Mouse (Mus musculus): ENCODE measurements around the gene Tbr1.

Tbr1 gene

DNA sequence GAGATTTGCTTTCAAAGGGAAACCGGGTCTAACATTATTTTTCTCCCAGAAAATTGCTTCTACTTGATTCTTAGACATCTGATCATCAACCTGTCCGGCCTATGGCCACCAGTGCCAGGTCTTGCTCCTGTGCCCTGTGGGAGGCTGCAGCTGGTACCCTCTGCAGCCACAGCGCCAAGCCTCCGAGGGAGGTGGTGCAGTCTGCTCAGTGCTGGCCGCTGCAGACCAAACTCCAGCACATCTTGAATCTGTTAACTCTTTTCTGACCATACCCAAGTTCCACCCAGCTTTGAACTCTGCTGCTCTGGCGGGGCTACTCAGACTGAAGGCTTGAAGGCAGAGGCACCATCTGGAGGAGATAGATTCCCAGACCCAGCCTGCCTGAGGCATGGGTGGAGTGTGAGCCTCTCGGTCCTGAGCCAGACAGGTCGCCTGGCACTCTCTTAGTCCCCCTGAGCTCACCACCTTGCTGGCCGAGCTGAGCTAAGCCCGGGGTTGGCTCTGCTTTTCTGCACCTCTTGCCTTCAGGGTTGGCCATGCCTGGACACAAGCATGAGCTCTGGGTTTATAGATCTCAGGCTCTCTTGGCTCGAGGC lies at the start of gene Tbr1:
Tbr1 (plus strand) TSS at position 275 of the 596 bp plus-strand sequence.
- DNase-seq (ENCODE audit: low spot score in 2 of 2) = no peak

DNA sequence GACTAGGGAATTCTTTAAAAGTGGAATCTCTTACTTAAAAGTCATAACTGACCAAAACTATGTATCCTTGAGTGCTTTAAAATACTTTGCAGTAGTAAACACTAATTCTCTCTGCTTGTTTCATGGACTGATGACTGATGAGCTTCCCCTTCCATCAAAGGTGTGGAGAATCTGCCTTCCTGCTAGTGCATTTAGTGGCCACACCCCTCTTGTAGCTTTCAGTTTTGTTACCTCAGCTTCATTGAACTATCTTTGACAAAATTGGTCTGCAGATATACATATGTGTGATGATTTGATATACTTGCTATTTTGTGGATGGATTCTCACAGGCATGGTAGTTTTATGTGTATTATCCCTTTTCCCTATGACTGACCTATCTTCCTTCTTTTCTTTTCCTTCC lies 47.7 kb upstream of the Tbr1 start:
- no peak for DNase-seq (ENCODE audit: low spot score in 2 of 2)

DNA sequence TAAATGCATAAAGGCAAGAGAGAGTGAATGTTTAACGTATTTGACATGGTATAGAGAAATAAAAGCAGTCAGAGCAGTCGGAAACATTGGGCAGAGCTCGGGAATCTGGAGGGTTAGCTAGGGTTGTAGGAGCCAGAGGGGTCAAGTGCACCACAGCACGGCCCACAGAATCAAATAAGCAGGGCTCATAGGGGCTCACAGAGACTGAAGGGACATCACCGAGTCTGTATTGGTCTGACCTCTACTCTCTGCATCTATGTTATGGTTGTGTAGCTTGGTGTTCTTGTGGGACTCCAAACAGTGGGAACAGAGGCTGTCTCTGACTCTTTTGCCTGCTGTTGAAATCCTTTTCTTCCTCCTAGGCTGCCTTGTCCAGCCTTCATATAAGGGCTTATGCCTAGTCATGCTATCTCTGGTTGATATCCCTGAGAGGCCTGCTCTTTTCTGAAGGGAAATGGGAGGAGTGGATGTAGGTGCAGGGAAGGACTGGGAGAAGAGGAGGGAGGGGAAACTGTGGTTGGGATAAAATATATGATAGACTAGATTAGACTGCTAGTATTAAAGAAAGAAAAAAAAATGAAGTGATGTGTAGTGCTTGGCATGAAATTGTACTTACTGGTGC lies 43.4 kb upstream of the Tbr1 start:
- no peak for DNase-seq (ENCODE audit: low spot score in 2 of 2)

DNA sequence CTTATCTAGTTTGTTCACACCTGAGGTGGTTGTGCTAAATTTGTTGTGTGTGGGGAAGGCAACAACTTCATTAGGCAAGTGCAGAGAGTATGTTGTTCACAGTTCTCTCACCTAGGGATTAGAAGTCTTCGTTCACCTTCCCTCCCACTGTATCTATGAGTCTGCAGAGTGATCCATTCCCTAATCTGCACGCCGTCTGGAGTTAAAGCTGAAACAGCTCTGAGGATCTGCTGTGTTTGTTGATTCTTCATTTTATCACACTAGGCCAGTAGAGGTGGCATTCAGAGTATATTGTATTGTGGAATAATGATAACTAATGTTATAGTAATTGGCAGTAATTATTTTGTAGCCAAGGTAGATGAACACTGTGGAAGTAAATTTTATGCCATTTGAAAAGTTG lies 42.7 kb upstream of the Tbr1 start:
- DNase-seq (ENCODE audit: low spot score in 2 of 2) = no peak

DNA sequence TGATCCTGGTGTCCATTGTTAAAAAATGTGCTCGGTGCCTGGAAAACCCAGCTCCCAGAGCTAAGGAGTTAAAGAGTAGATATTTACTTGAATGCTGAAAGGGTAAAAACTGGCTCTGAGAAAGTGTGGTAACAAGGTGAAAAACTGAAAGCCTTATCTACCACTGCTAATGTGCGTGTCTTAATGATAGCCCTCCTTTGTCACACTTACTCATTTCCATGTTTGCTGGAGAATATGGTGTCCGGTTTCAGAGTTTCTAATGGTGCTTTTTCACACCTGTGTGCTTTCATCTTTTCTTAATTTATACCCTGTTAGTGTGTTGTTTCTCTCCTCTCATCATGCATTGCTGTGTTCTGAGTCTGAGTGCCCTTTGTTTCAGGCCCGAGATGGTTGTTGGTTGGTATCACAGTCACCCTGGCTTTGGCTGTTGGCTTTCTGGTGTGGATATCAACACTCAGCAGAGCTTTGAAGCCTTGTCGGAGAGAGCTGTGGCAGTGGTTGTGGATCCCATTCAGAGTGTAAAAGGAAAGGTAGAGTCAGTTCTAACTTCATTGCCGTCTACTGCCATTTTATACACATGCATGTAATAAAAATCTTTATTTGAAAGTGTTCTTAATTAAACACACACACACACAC lies 38.1 kb upstream of the Tbr1 start:
- DNase-seq (ENCODE audit: low spot score in 2 of 2) = no peak

DNA sequence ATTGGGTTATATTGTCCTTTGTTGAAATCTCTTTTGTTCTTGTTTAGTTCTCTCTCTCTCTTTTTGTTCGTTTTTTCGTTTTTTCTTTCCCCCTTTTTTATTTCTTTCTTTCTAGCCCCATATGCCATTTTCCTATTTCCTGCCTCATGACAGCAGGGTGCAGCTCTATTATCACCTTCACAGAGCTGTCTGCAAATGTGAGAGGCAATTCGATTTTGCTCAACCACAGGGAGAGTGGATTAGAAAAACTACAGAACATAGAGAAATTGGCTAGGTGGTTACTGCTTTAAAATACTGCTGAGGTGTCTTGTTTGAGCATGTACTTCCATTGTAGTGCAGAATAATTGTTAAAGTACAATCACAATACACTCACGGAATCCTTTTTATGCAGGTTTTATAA lies 37.2 kb upstream of the Tbr1 start:
- DNase-seq (ENCODE audit: low spot score in 2 of 2) = no peak

DNA sequence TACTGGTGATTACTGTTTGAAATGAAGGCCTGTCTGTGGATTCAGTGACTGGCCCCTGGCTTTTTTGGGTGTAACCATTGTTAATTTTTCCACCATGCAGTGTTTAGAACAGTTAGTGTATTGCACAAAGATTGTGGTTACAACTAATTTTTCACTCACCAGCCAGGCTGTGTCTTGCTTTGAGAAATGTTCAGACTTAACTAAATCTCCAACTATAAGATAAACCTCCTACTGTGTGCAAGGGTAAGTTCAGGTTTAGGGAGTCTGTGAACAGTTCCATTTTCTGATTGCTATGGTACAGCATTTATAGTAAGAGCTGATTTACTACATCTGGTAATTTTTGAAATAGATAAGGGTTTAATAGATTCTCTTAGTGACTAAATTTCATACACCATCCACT lies 21.9 kb upstream of the Tbr1 start:
- no peak for DNase-seq (ENCODE audit: low spot score in 2 of 2)

DNA sequence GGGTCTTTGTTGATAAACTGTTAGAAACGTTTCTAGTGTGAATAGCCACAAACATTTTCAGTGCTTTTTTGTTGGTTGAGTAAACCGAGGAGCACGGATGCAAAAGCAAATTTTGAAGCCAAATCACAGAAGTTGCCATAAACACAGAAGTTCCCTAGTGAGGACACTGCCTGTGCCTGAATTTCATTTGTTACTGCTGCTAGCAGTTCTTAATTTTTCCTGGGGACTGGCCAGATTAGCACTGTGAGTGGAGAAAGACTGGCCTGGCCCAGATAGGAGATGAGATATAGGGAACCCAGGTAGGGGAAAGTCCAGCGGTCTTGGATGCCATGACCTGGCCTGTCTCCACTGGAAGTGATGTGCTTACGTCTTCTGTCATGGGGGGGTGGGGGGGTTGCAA lies 7.8 kb upstream of the Tbr1 start:
- no peak for DNase-seq (ENCODE audit: low spot score in 2 of 2)

DNA sequence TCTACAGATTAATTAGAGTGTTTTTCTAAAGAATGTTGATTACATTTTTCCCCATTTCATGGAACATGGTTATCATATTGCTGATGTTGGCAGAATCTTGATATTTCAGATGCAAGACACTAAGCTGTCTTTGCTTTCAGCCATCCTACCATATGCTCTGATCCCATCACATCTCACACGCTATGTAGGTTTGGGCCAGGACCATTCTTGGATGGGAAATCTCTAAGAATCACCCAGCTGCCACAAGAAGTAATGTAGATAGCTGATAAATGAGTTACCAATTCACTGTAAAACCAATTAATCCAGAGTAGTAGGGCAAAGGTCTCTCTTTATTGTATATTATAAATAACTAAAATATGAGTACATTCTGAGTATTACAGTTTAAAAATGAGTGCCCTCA lies 4.7 kb upstream of the Tbr1 start:
- DNase-seq (ENCODE audit: low spot score in 2 of 2) = no peak

DNA sequence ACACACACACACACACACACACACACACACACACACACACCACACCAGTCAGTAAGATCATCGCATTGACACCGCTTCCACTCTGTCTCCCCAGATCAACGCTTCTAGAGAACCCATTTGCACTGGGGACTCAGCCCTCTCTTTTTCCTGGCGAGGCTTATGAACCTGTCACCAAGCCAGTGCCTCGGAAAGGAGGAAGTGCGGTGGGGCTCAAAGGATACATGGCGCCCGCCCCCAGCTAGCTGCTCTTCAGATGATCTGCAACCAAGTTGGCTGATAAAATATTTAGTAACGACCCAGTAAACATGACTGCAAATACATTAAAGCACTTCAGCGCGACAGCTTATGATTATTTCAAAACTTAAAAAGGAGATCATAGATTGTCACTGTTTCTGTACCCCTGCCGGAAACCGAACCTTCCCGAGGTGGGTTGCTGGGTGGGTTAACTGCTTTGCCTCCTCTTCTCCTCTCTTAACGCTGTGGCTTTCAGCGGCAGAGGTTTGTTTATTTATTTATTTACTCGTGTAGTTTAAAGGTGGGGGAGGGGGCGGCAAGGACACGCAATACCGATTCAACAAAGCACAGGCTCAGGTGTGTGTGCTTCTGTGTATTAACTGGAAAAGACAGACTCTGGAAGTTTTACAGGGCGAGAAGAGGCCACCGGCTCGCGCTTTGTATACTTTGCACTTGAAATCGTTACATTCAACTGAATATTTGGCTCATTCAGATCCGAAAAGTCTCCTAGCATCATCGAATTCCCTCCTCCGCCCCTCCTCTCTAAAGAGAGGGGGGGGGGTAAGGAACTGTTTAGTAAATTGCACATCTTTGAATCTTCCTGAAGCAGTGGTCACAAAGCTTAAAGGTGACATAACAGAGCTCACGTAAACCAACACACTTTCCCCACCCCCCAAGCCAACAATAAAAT lies 975 bp downstream of the Tbr1 start:
- no peak for DNase-seq (ENCODE audit: low spot score in 2 of 2)

DNA sequence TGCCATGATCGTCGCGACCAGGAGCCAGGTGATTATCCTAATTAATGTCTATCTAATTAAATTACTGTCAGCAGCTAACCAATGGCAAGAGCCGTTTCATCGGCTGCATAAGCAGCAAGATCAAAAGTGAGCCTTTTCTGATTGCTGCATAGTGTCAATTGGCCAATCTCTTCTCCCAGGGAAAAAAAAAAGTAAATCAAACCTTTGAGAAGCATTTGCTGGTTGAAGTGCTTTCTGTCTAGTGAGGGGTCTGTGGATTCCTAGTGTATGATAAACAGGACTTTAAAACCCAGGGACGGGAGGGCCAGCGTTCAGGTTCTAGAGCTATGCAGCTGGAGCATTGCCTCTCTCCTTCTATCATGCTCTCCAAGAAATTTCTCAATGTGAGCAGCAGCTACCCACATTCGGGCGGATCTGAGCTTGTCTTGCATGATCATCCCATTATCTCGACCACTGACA lies 1.7 kb downstream of the Tbr1 start:
- DNase-seq (ENCODE audit: low spot score in 2 of 2) = no peak

DNA sequence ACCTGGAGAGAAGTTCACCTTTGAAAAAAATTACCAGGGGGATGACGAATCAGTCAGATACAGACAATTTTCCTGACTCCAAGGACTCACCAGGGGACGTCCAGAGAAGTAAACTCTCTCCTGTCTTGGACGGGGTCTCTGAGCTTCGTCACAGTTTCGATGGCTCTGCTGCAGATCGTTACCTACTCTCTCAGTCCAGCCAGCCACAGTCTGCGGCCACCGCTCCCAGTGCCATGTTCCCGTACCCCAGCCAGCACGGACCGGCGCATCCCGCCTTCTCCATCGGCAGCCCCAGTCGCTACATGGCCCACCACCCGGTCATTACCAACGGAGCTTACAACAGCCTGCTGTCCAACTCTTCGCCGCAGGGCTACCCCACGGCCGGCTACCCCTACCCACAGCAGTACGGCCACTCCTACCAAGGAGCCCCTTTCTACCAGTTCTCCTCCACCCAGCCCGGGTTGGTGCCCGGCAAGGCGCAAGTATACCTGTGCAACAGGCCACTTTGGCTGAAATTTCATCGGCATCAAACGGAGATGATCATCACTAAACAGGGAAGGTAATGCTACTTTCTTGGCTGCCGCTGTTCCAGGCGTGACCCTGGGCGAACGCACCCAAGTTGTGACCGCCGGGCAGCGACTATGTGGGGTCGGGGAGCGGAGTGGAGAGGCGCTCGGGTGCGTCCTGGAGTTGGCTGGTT lies 2.3 kb downstream of the Tbr1 start:
- no peak for DNase-seq (ENCODE audit: low spot score in 2 of 2)

DNA sequence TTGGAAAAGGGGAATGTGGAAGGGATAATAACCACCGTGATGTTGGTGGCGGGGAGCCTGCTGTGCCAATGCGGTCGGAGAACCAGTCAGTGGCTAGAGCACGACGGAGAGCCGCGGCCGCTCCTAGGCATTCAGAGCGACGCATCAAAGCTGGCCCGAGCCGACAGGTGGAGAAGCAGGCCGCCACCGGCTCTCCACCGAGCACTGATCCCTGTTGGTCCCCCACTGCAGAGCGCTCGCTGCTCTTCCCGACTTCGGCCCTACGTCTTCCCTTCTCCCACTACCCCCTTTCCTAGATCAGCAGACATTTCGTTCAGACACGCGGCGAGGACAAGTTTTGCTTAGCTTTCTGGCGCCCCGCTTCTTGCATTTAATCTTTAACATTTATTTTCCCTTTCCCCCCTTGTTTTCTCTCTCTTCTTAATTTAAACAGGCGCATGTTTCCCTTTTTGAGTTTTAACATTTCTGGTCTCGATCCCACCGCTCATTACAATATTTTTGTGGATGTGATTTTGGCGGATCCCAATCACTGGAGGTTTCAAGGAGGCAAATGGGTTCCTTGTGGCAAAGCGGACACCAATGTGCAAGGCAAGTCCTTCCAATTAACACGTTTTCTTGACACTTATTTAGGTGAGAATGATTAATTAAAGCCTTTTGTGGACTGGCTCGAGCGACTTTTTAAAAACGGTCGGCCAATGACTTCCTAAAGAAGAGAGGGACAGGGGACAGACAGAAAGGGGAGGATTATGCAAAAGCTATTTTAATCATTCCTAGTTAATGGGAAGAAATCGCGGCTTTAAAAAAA lies 3.0 kb downstream of the Tbr1 start:
- DNase-seq (ENCODE audit: low spot score in 2 of 2) = peak in 1 of 2 experiments; percentile 32

DNA sequence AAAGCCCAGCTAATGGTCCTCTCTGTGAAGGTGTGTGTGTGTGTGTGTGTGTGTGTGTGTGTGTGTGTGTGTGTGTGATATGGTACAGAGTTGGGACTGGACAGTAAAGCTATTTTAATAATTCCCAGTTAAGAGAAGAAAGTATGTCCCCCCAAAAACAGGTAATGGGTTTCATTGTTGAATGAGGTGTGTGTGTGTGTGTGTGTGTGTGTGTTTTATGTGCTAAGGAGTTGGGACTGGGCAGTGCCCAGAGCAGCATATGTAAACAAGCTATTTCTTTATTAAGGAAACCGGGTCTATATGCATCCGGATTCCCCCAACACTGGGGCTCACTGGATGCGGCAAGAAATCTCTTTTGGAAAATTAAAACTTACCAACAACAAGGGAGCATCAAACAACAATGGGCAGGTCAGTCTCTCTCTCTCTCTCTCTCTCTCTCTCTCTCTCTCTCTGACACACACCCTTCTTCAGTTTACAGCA lies 3.7 kb downstream of the Tbr1 start:
- DNase-seq (ENCODE audit: low spot score in 2 of 2) = no peak

DNA sequence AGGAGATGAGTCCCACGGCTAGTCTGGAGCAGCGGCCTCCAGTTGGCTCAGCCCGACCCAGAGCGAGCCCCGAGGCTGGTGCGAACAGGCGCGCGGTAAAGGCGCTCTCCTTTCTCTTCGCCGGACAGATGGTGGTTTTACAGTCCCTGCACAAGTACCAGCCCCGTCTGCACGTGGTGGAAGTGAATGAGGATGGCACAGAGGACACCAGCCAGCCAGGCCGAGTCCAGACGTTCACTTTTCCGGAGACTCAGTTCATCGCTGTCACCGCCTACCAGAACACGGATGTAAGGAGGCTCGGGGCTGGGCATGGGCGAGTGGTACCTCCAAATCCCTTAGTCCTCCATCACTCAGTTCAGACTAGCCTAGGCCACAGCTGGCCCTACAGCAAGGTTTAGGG lies 4.4 kb downstream of the Tbr1 start:
- no peak for DNase-seq (ENCODE audit: low spot score in 2 of 2)

DNA sequence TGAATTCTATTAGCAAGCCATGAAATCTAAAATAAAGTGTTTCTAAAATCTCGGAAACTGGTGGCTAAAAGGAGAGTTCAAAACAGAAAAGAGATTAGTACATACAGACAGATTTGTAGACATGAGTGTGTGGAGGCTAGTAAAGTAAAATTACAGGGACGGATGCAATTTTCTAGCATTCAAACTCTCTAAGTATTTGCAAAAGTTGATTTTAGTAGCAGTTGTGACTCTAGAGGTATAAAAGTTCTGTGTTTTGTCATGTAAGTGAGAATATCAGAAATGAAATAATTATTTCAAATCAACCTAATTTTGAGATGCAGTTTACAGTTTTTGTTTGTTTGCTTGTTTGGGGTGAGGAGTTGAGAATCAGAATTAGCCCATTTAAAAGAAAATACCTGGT lies 5.1 kb downstream of the Tbr1 start:
- DNase-seq (ENCODE audit: low spot score in 2 of 2) = no peak

DNA sequence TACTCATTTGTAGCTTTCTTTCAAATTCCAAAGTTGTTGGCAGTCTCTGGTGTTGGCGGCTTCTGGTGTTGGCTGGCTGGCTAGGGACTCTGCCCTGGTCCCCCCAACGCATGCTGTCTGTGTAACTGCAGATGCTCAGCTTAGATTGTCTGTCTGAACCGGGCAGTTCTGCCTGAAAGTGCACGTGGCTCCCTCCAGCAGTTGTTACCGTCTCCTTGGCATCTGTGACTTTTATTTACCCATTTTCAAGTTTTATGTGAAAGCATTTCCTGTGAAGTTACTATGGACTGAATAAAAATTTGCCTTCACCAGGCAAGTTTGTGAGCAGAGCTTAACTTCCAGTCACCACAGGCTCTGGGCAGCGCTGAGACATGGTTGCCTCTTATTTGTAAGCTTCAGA lies 6.0 kb downstream of the Tbr1 start:
- DNase-seq (ENCODE audit: low spot score in 2 of 2) = no peak

DNA sequence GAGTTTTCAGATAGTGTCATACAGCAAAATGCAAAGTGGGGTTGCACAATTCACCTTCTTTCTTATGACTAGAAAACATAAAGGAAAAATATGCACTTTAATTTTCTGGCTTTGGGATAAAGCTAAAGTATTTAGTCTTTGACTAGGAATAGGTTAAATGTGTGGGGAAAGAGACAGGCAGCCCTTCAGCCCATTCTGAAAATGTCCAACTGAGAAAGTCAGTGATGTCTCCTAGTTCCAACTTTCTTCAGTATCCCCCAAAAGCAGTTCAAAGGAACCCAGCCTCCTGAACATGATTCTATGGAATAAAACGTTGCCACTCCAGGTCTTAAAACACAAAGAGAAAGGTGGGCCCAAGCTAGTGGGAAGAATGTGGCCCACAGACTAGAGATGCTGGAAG lies 6.7 kb downstream of the Tbr1 start:
- DNase-seq (ENCODE audit: low spot score in 2 of 2) = no peak

DNA sequence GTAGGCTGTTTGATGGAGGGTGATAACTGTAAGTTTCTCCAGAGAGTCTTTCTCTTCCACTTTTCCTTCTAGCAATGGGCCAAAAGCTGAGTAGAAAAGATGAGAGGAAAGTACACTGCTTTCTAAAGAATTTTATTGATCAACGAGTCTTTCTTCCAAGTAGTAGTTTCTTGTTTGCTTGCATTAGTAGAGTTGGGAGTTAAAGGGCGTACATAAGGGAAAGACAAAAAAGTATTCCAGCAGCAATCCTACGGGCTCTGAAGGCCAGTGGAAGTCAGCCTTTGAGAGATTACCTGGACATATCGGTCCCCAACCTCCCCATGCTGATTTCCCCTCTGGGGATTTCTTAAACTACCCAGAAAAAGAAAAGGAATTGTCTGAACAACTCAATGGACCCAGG lies 8.0 kb downstream of the Tbr1 start:
- no peak for DNase-seq (ENCODE audit: low spot score in 2 of 2)

DNA sequence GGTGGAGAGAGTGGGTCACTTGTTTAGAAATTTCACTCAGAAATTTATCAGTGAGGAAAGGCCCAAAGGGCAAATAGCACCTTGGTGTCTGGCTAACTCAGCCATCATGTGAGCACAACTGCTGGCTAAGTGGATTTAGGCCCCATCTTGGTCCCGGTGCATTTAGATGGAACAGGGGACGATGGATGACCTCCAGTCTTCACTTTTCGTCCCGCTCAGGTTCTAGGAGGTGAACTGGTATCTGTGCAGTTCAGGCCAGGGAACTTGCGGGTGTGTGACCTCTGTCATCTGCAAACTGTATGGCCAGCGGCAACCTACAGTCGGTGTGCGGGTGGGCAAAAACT lies 8.4 kb downstream of the Tbr1 start:
- DNase-seq (ENCODE audit: low spot score in 2 of 2) = no peak
